In the genomic region with DNA sequence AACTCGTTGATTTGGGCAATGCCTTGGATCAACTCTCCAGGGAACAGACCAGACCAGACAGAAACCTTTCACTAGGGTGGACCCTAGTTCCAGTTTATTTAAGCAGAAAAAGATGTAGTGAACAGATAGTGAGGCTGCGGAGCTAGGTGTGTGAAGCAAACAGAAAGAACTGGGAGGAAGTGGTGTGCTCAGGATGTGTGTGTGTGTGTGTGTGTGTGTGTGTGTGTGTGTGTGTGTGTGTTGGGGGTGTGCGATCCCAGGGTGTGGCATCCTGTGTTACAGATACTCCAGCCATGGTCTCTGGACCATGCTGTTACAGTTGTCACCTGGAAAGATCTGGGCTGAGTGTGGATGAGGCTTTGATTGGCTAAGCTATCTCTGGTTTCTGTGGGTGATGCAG, we compare ENCODE assay signal across 24 mouse cellular contexts.
DNase-seq lines count a peak whose midpoint lies in the region; ATAC-seq lines count a peak whose summit lies in the region.
"Had no signal": no experiment of that assay in that cellular context is flagged by ENCODE, and none has a peak within 500 bp of the region (broad histone marks: within the 10 kb centered on the region; RNA-seq: fewer than 3 reads in every experiment).

No protein-coding gene starts in this region.

- 0 out of 2 replicates have a peak, but pooled peaks have one; percentile 24 for ATAC-seq in megakaryocyte progenitor cell, adult 5-6 weeks (replicated peaks; ENCODE audit: poor library complexity)
- no peak for ATAC-seq in forebrain, embryonic 12.5 days (ENCODE audit: low FRiP score)
- ATAC-seq: forebrain, embryonic 13.5 days; hindbrain, embryonic 16.5 days; midbrain, embryonic 15.5 days had no signal

- no peak overlapping the region for H3K27ac ChIP-seq in heart, embryonic 10.5 days
- no peak overlapping the region for H3K27ac ChIP-seq in forebrain, embryonic 12.5 days
- H3K27ac ChIP-seq: embryonic facial prominence, embryonic 13.5 days; forebrain, embryonic 13.5 days; gastrocnemius, adult 2 months; hindbrain, embryonic 10.5 days; liver, embryonic 14.5 days; midbrain, embryonic 15.5 days had no signal

- peak; percentile 73 for DNase-seq in CD4-positive helper T cell, adult 2 months (ENCODE audit: low read depth, low spot score)
- peak; percentile 48 to 61 for DNase-seq in CD8-positive naive resting alpha-beta T cell, adult 2 months (ENCODE audit: low read depth in 2 of 2, low spot score in 2 of 2)
- DNase-seq in thymus, postnatal 10 days (ENCODE audit: low spot score in 2 of 2): peak; percentile 49 to 53
- DNase-seq in adrenal gland, postnatal 4 days (ENCODE audit: low spot score in 2 of 2): no peak
- no peak for DNase-seq in heart, embryonic 10.5 days (ENCODE audit: low spot score)
- no peak for DNase-seq in retina, postnatal 1 day
- DNase-seq: adrenal gland, postnatal 36 days; cerebellum, adult 11 months; cerebellum, postnatal 10 days; gastrocnemius, adult 2 months; heart, postnatal 10 days; kidney, adult 11 months; layer of hippocampus, adult 9-11 months; lung, embryonic 14.5 days had no signal

- WGBS in heart, embryonic 10.5 days: 68% methylated on average over 3 of the region's 3 CpGs
- 85% methylated on average over 3 of the region's 3 CpGs for WGBS in forebrain, embryonic 12.5 days

- H3K27me3 ChIP-seq in heart, embryonic 10.5 days (ENCODE audit: insufficient read depth, poor library complexity, severe bottlenecking): no peaks in the 10 kb centered on the region
- H3K27me3 ChIP-seq in forebrain, embryonic 12.5 days: no peaks in the 10 kb centered on the region
- H3K27me3 ChIP-seq: embryonic facial prominence, embryonic 13.5 days; forebrain, embryonic 13.5 days; heart, embryonic 12.5 days; midbrain, embryonic 15.5 days had no signal

- H3K9me3 ChIP-seq in heart, embryonic 10.5 days: no peaks in the 10 kb centered on the region
- H3K9me3 ChIP-seq in forebrain, embryonic 12.5 days: no peaks in the 10 kb centered on the region
- H3K9me3 ChIP-seq: embryonic facial prominence, embryonic 13.5 days; forebrain, embryonic 13.5 days; heart, embryonic 12.5 days; hindbrain, embryonic 10.5 days; midbrain, embryonic 15.5 days had no signal

- H3K36me3 ChIP-seq in heart, embryonic 10.5 days: no peaks in the 10 kb centered on the region
- no peaks in the 10 kb centered on the region for H3K36me3 ChIP-seq in forebrain, embryonic 12.5 days (replicated peaks)
- H3K36me3 ChIP-seq: embryonic facial prominence, embryonic 13.5 days; heart, embryonic 12.5 days; hindbrain, embryonic 10.5 days; midbrain, embryonic 15.5 days had no signal

- H3K4me3 ChIP-seq in heart, embryonic 10.5 days: no peak overlapping the region
- H3K4me3 ChIP-seq in forebrain, embryonic 12.5 days (replicated peaks): no peak overlapping the region
- H3K4me3 ChIP-seq: embryonic facial prominence, embryonic 13.5 days; erythroblast, embryonic 14.5 days; forebrain, embryonic 13.5 days; gastrocnemius, adult 2 months; heart, embryonic 12.5 days; hindbrain, embryonic 10.5 days; midbrain, embryonic 15.5 days had no signal

- H3K9ac ChIP-seq in forebrain, embryonic 12.5 days: no peak overlapping the region
- H3K9ac ChIP-seq: embryonic facial prominence, embryonic 13.5 days; forebrain, embryonic 13.5 days; heart, embryonic 12.5 days; liver, embryonic 14.5 days; lung, embryonic 14.5 days; midbrain, embryonic 15.5 days had no signal

- no peak overlapping the region for H3K4me2 ChIP-seq in forebrain, embryonic 12.5 days
- H3K4me2 ChIP-seq: embryonic facial prominence, embryonic 13.5 days; forebrain, embryonic 13.5 days; heart, embryonic 12.5 days; lung, embryonic 14.5 days; midbrain, embryonic 15.5 days had no signal

- H3K4me1 ChIP-seq in heart, embryonic 10.5 days: peaks cover 9% of the 10 kb centered on the region; the same call in 1 of the 2 replicates
- H3K4me1 ChIP-seq in forebrain, embryonic 12.5 days: peaks cover 9% of the 10 kb centered on the region; the same call in 1 of the 2 replicates
- H3K4me1 ChIP-seq: heart, embryonic 12.5 days had no signal

Comparison
In these comparisons a context has a peak if more than half of its experiments do, and no peak if none do; other contexts are left out.
1. DNase-seq: peak in CD4-positive helper T cell, adult 2 months (single experiment), CD8-positive naive resting alpha-beta T cell, adult 2 months (2 of 2) and thymus, postnatal 10 days (2 of 2); none in adrenal gland, postnatal 4 days (0 of 2), heart, embryonic 10.5 days (single experiment) and retina, postnatal 1 day (single experiment).